Mouse (Mus musculus) myocyte (in vitro differentiated cells): ENCODE data around the gene Aig1. TPM values are rescaled to one million over a fixed set of nuclear protein-coding genes. Genes with fewer than 3 reads are reported as not detected.

Experiments
- H3K27me3 ChIP-seq: one replicate; pipeline ENCODE4 v1.6.1; 2011; ENCODE audit not compliant: control insufficient read depth, insufficient read depth, insufficient read length
- H3K36me3 ChIP-seq: one replicate; pipeline ENCODE4 v1.6.1; 2011; ENCODE audit not compliant: control insufficient read depth, insufficient read depth
- H3K4me2 ChIP-seq: one replicate; pipeline ENCODE4 v1.6.1; 2011; ENCODE audit warnings: low read depth, control low read depth
- H3K4me3 ChIP-seq: one replicate; pipeline ENCODE4 v1.5.1; 2011; ENCODE audit warnings: mild to moderate bottlenecking, control low read depth, moderate library complexity
- H3K79me2 ChIP-seq: one replicate; pipeline ENCODE4 v1.6.1; 2011; ENCODE audit not compliant: control insufficient read depth, insufficient read depth
- H3ac ChIP-seq: one replicate; pipeline ENCODE4 v1.6.1; 2011; ENCODE audit not compliant: control insufficient read depth, insufficient read length
- CEBPB ChIP-seq: IDR thresholded peaks from 2 replicates; pipeline ENCODE4 v1.6.1; 2011; ENCODE audit warnings: mild to moderate bottlenecking, moderate library complexity; ENCODE audit not compliant: poor library complexity, insufficient read depth, severe bottlenecking
- E2F4 ChIP-seq: IDR thresholded peaks from one replicate; pipeline ENCODE4 v1.6.1; 2011; ENCODE audit warnings: mild to moderate bottlenecking, control low read depth, moderate library complexity; ENCODE audit not compliant: insufficient read depth
- MAX ChIP-seq: IDR thresholded peaks from one replicate; pipeline ENCODE4 v1.6.1; 2011; ENCODE audit warnings: low read depth, mild to moderate bottlenecking, control low read depth
- MYOD1 ChIP-seq, 3 experiments: IDR thresholded peaks; one replicate each; pipeline ENCODE4 v1.6.1; 2011; ENCODE audit warnings: control low read depth in 2 of 3, low read depth in 2 of 3, mild to moderate bottlenecking in 2 of 3, moderate library complexity in 1 of 3; ENCODE audit not compliant: insufficient read length in 2 of 3, control insufficient read depth in 1 of 3
- MYOG ChIP-seq, 3 experiments: IDR thresholded peaks; one replicate each; pipeline ENCODE4 v1.6.1; 2011; ENCODE audit warnings: control low read depth in 2 of 3, low read depth in 2 of 3, mild to moderate bottlenecking in 2 of 3; ENCODE audit not compliant: insufficient read length in 2 of 3, control insufficient read depth in 1 of 3, insufficient read depth in 1 of 3
- POLR2A ChIP-seq: IDR thresholded peaks from one replicate; pipeline ENCODE4 v1.6.1; 2011; ENCODE audit warnings: low read depth, mild to moderate bottlenecking, control low read depth, moderate library complexity; ENCODE audit not compliant: insufficient read length
- POLR2AphosphoS2 ChIP-seq: IDR thresholded peaks from one replicate; pipeline ENCODE4 v1.6.1; 2011; ENCODE audit warnings: low read depth, control low read depth; ENCODE audit not compliant: insufficient read length
- REST ChIP-seq: IDR thresholded peaks from one replicate; pipeline ENCODE4 v1.6.1; 2011; ENCODE audit warnings: mild to moderate bottlenecking, control low read depth, moderate library complexity; ENCODE audit not compliant: insufficient read depth, insufficient read length
- SRF ChIP-seq: IDR thresholded peaks from one replicate; pipeline ENCODE4 v1.6.1; 2011; ENCODE audit warnings: low read depth; ENCODE audit not compliant: control insufficient read depth, insufficient read length
- TCF12 ChIP-seq: IDR thresholded peaks from one replicate; pipeline ENCODE4 v1.6.1; 2011; ENCODE audit warnings: mild to moderate bottlenecking, control low read depth; ENCODE audit not compliant: poor library complexity, insufficient read depth, severe bottlenecking
- TCF3 ChIP-seq: IDR thresholded peaks from one replicate; pipeline ENCODE4 v1.6.1; 2011; ENCODE audit warnings: low read depth, control low read depth; ENCODE audit not compliant: insufficient read length
- USF1 ChIP-seq: IDR thresholded peaks from one replicate; pipeline ENCODE4 v1.6.1; 2011; ENCODE audit warnings: low read depth, mild to moderate bottlenecking, control low read depth, moderate library complexity
- polyA plus RNA-seq: library from polyadenylated mRNA; unstranded; fragments of >200 nt; fragmentation: generic; extraction: Trizol; gene quantifications from one replicate; pipeline ENCODE4 v1.2.1, GENCODE M21; 2012; ENCODE audit warnings: missing spikeins

The Aig1 gene
- polyA plus RNA-seq, 1 experiment = 31.3 TPM

- Histone ChIP-seq H3K79me2 (no peaks in the 10 kb centered on the region), H3K36me3 (no peaks in the 10 kb centered on the region), H3K4me3 (no peak overlapping the region), H3K4me2 (no peak overlapping the region), H3K27me3 (no peaks in the 10 kb centered on the region), H3ac (no peak overlapping the region)
- TF ChIP-seq SRF = no peak
- TF ChIP-seq TCF3 = no peak
- TF ChIP-seq CEBPB = no peak
Measured at GRCm38 (mm10) chr10:13837709-13838456, 30.9 kb downstream of the Aig1 start.

- H3K4me3 ChIP-seq = no peak overlapping the region
- no peak for TF ChIP-seq USF1
- TF ChIP-seq TCF12 = no peak
- TF ChIP-seq E2F4 = no peak
- TF ChIP-seq REST = no peak
- no peak for TF ChIP-seq MYOD1 (IDR thresholded peaks at IDR 0.05; ENCODE audit: control insufficient read depth in 1 of 3, insufficient read length in 2 of 3, low read depth in 2 of 3)
- TF ChIP-seq SRF = no peak
- no peak for TF ChIP-seq CEBPB
- TF ChIP-seq TCF3 = no peak
- TF ChIP-seq POLR2AphosphoS2 = no peak
- no peak for TF ChIP-seq MAX
- TF ChIP-seq MYOG (IDR thresholded peaks at IDR 0.05; ENCODE audit: control insufficient read depth in 1 of 3, insufficient read depth in 1 of 3, insufficient read length in 2 of 3, low read depth in 2 of 3) = no peak
- no peak for TF ChIP-seq POLR2A
- no peaks in the 10 kb centered on the region for H3K79me2 ChIP-seq
- H3K4me2 ChIP-seq = no peak overlapping the region
- no peaks in the 10 kb centered on the region for H3K36me3 ChIP-seq
- H3K27me3 ChIP-seq = no peaks in the 10 kb centered on the region
- H3ac ChIP-seq = no peak overlapping the region
Measured at GRCm38 (mm10) chr10:13836956-13837355, 31.8 kb downstream of the Aig1 start.

DNA sequence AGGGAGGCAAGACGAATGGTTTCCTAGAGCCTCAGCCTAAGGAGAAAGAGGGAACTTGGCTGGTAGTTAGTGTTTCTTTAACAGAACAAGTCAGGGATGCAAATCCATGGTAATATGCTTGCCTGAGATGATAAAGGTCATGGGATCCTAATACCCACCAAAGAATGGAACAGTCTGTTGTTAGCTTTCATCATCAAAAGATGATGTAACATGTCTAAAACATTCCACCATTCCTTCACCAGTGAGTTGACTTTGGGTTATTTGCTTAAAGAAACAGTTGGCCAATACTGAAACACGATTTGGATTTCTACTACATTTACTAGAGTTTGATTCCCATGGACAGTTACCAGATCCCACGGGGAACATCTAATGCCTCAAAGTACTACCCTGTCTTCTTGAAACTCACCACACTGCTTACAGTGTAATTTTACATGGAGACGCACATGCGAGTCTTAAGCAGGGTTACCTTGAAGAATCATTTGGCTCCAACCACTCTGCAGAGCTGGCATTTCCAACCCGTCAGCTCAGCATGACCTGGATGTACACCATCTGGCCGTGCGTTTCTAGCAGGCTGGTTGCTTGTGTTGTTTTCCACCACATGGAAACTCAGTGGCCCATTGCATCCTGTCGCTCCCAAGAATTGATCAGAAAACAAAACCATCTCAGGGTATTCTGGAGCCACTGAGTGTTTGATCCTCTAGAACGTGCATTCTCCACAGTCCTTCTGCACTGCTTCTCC is 32.9 kb downstream of the Aig1 start:
- H3K4me2 ChIP-seq = peak overlapping the region; percentile 28
- no peaks in the 10 kb centered on the region for H3K36me3 ChIP-seq
- no peak overlapping the region for H3K4me3 ChIP-seq
- H3K27me3 ChIP-seq = no peaks in the 10 kb centered on the region
- H3K79me2 ChIP-seq = no peaks in the 10 kb centered on the region
- H3ac ChIP-seq = no peak overlapping the region
- TF ChIP-seq TCF3 = no peak
- no peak for TF ChIP-seq USF1
- TF ChIP-seq POLR2A = no peak
- no peak for TF ChIP-seq MYOG (IDR thresholded peaks at IDR 0.05; ENCODE audit: control insufficient read depth in 1 of 3, insufficient read depth in 1 of 3, insufficient read length in 2 of 3, low read depth in 2 of 3)
- TF ChIP-seq MAX = no peak
- TF ChIP-seq E2F4 = no peak
- TF ChIP-seq CEBPB = peak; percentile 58; the same call in 1 of the 2 replicates
- TF ChIP-seq TCF12 = no peak

DNA sequence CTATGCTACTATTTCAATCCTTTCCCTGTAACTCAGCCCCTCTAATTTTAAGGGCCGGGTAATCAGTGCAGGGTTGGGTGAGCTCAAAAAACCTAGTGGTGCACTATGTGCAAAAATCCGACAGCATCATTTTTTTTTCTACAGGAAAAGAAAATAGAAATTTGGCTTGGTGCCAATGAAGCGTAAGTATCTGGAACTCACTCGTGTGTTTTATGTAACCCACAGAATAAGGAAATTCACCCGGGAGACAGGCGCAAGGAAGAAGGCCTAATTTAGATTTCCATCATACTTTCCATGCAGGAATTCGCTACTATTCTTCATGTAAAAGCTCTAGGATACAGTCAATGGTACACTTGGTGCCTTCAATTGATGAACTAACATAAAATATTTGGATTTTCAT is 34.7 kb downstream of the Aig1 start:
- Histone ChIP-seq H3K4me3 (no peak overlapping the region), H3ac (no peak overlapping the region), H3K4me2 (no peak overlapping the region), H3K27me3 (no peaks in the 10 kb centered on the region), H3K36me3 (no peaks in the 10 kb centered on the region), H3K79me2 (no peaks in the 10 kb centered on the region)
- no peak for TF ChIP-seq MYOG (IDR thresholded peaks at IDR 0.05; ENCODE audit: control insufficient read depth in 1 of 3, insufficient read depth in 1 of 3, insufficient read length in 2 of 3, low read depth in 2 of 3)

DNA sequence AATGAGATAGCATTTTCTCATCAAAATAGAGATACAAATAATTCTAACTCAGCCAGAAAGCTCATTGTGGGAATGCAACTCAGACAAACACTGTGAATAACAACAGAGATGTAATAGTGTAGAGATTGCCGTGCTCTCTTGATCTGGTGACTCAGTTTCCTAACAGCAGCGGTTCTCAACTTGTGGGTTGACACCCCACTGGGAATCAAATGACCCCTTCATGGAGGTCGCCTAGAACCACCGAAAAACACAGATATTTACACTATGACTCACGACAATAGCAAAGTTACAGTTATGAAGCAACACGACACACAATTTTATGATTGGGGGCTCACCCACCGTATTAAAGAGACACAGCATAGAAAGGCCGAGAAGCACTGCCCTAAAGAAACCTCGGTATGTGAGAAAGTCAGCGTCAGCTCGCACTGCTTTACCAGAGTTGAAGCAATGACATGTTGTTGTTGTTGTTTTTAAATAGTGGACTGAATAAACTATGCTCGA is 35.7 kb downstream of the Aig1 start:
- Histone ChIP-seq H3ac (no peak overlapping the region), H3K4me3 (peak overlapping the region; percentile 20), H3K4me2 (peak overlapping the region; percentile 98), H3K27me3 (no peaks in the 10 kb centered on the region), H3K36me3 (no peaks in the 10 kb centered on the region), H3K79me2 (no peaks in the 10 kb centered on the region)
- TF ChIP-seq SRF (no peak), CEBPB (peak; percentile 63; the same call in 1 of the 2 replicates), E2F4 (no peak)
